Mouse (Mus musculus) megakaryocyte, embryonic 14.5 days (primary cell): ENCODE results near the gene Gse1.

ENCODE experiments used
- FLI1 ChIP-seq: IDR thresholded peaks from 2 replicates; pipeline ENCODE4 v1.6.1; 2012; ENCODE audit warnings: low read length, inconsistent platforms, mixed read lengths
- GATA1 ChIP-seq: IDR thresholded peaks from 3 replicates; pipeline ENCODE4 v1.6.1; 2012; ENCODE audit warnings: mixed read lengths, low read length, inconsistent platforms, borderline replicate concordance

GRCm38 (mm10) chr8:120179027-120179431 is 49.2 kb upstream of the Gse1 start:
- no peak for TF ChIP-seq FLI1
- no peak for TF ChIP-seq GATA1
